Comparison of ENCODE assay signal across 22 mouse cellular contexts in the genomic region with DNA sequence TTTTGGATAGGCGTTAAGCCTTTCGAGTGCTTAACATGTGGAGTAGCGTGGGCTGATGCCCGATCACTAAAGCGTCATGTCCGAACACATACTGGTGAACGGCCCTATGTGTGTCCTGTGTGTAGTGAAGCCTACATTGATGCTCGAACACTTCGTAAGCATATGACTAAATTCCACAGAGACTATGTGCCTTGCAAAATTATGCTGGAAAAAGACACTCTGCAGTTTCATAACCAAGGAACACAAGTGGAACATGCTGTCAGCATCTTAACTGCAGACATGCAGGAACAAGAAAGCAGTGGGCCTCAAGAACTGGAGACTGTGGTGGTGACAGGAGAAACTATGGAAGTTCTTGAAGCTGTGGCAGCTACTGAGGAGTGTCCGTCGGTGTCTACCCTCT.
"Had no signal": no experiment of that assay in that cellular context is flagged by ENCODE, and none has a peak within 500 bp of the region (broad histone marks: within the 10 kb centered on the region; RNA-seq: fewer than 3 reads in every experiment).

No protein-coding gene starts in this region.

- DNase-seq: kidney, adult 18-20 months; kidney, adult 9 months; kidney, postnatal 14 days; kidney, postnatal 4 days; layer of hippocampus, adult 9-11 months; layer of hippocampus, postnatal 36 days; left cerebral cortex, postnatal 4 days; liver, postnatal 0 days; lung, embryonic 14.5 days; right cerebral cortex, postnatal 25 days; thymus, postnatal 25 days had no signal

- ATAC-seq: inflammation-experienced regulatory T-cells, adult 6 months; intestine, embryonic 16.5 days; liver, postnatal 0 days; lung, postnatal 0 days; midbrain, embryonic 15.5 days had no signal

- H3K27ac ChIP-seq: limb, embryonic 12.5 days; limb, embryonic 15.5 days; liver, embryonic 14.5 days; midbrain, embryonic 10.5 days; midbrain, embryonic 15.5 days; neural tube, embryonic 12.5 days; neural tube, embryonic 15.5 days had no signal

- H3K4me3 ChIP-seq: limb, embryonic 12.5 days; limb, embryonic 15.5 days; megakaryocyte, embryonic 14.5 days; midbrain, embryonic 10.5 days; midbrain, embryonic 15.5 days; neural tube, embryonic 12.5 days; neural tube, embryonic 15.5 days had no signal
